Mouse (Mus musculus) ES-Bruce4 (cell line): ENCODE measurements around the gene Col13a1. TPM values are rescaled to one million over a fixed set of nuclear protein-coding genes. Genes with fewer than 3 reads are reported as not detected.

ENCODE experiments used
- H3K27ac ChIP-seq: 2 replicates; pipeline ENCODE4 v1.5.1; 2012; ENCODE audit warnings: low read length, inconsistent platforms; ENCODE audit not compliant: insufficient read depth
- H3K27me3 ChIP-seq: 2 replicates; pipeline ENCODE4 v1.6.1; 2012; ENCODE audit warnings: mild to moderate bottlenecking, low read length, inconsistent platforms; ENCODE audit not compliant: control insufficient read depth, poor library complexity, insufficient read depth, severe bottlenecking
- H3K36me3 ChIP-seq: 2 replicates; pipeline ENCODE4 v1.6.1; 2012; ENCODE audit warnings: inconsistent platforms, mild to moderate bottlenecking, low read length, moderate library complexity; ENCODE audit not compliant: control insufficient read depth, poor library complexity, insufficient read depth, severe bottlenecking
- H3K4me1 ChIP-seq: one replicate; pipeline ENCODE4 v1.8.1; 2011; ENCODE audit warnings: low read length; ENCODE audit not compliant: control insufficient read depth, insufficient read depth
- H3K4me3 ChIP-seq: 2 replicates; pipeline ENCODE4 v1.5.1; 2011; ENCODE audit warnings: low read depth, mild to moderate bottlenecking, low read length
- H3K9ac ChIP-seq: 2 replicates; pipeline ENCODE4 v1.6.1; 2012; ENCODE audit warnings: low read depth, mild to moderate bottlenecking, inconsistent platforms; ENCODE audit not compliant: poor library complexity, severe bottlenecking
- H3K9me3 ChIP-seq: replicated peaks from 2 replicates; pipeline ENCODE4 v1.6.1; 2012; ENCODE audit warnings: mild to moderate bottlenecking, low read length, inconsistent platforms; ENCODE audit not compliant: control insufficient read depth, poor library complexity, insufficient read depth, severe bottlenecking
- CTCF ChIP-seq: IDR thresholded peaks from one replicate; pipeline ENCODE4 v1.8.1; 2011; ENCODE audit warnings: low read depth, low read length
- EP300 ChIP-seq: IDR thresholded peaks from 2 replicates; pipeline ENCODE4 v1.6.1; 2011; ENCODE audit warnings: low read depth, low read length; ENCODE audit not compliant: insufficient read depth
- POLR2A ChIP-seq: IDR thresholded peaks from one replicate; pipeline ENCODE4 v1.8.1; 2011; ENCODE audit warnings: low read length; ENCODE audit not compliant: insufficient read depth
- polyA plus RNA-seq: library from polyadenylated mRNA; stranded (reverse); fragments of >200 nt; gene quantifications from 2 replicates; pipeline ENCODE4 v1.2.4, GENCODE M21; 2011; ENCODE audit warnings: low read depth; ENCODE audit not compliant: missing spikeins, insufficient read depth, insufficient read length

Gene Col13a1
- polyA plus RNA-seq, 1 experiment, result 1.0 TPM

GRCm38 (mm10) chr10:61852824-61853223 lies 126.1 kb downstream of the Col13a1 start:
- TF ChIP-seq EP300 (no peak), POLR2A (no peak), CTCF (no peak)
- Histone ChIP-seq H3K9me3 (no peaks in the 10 kb centered on the region), H3K9ac (no peak overlapping the region), H3K27ac (no peak overlapping the region), H3K27me3 (no peaks in the 10 kb centered on the region), H3K4me3 (no peak overlapping the region), H3K4me1 (peaks cover 2% of the 10 kb centered on the region), H3K36me3 (no peaks in the 10 kb centered on the region)

- no peaks in the 10 kb centered on the region for H3K36me3 ChIP-seq
- TF ChIP-seq CTCF (no peak), EP300 (no peak)
- no peak overlapping the region for H3K27ac ChIP-seq
These were observed 130.4 kb downstream of the Col13a1 start for GRCm38 (mm10) chr10:61848553-61848952.

GRCm38 (mm10) chr10:61845476-61845875 lies 133.4 kb downstream of the Col13a1 start:
- no peaks in the 10 kb centered on the region for H3K27me3 ChIP-seq
- H3K9me3 ChIP-seq, result no peaks in the 10 kb centered on the region
- no peak overlapping the region for H3K9ac ChIP-seq
- no peak overlapping the region for H3K27ac ChIP-seq
- H3K36me3 ChIP-seq, result no peaks in the 10 kb centered on the region
- H3K4me1 ChIP-seq, result no peaks in the 10 kb centered on the region
- no peak overlapping the region for H3K4me3 ChIP-seq
- TF ChIP-seq CTCF, result no peak
- no peak for TF ChIP-seq EP300
- TF ChIP-seq POLR2A, result no peak

More at GRCm38 (mm10) chr10:61848553-61848952, 130.4 kb downstream of the Col13a1 start:
- no peak overlapping the region for H3K9ac ChIP-seq
- H3K27me3 ChIP-seq, result no peaks in the 10 kb centered on the region
- H3K9me3 ChIP-seq, result no peaks in the 10 kb centered on the region
- no peak overlapping the region for H3K4me3 ChIP-seq
- H3K4me1 ChIP-seq, result no peaks in the 10 kb centered on the region

- H3K27ac ChIP-seq, result no peak overlapping the region
- H3K4me1 ChIP-seq, result no peaks in the 10 kb centered on the region
- H3K36me3 ChIP-seq, result no peaks in the 10 kb centered on the region
- no peak overlapping the region for H3K4me3 ChIP-seq
- no peaks in the 10 kb centered on the region for H3K27me3 ChIP-seq
- TF ChIP-seq CTCF (no peak), POLR2A (no peak), EP300 (no peak)
- H3K9ac ChIP-seq, result no peak overlapping the region
- no peaks in the 10 kb centered on the region for H3K9me3 ChIP-seq
These were observed 134.4 kb downstream of the Col13a1 start for GRCm38 (mm10) chr10:61844475-61844874.

GRCm38 (mm10) chr10:61842261-61842660 lies 136.6 kb downstream of the Col13a1 start:
- Histone ChIP-seq H3K36me3 (no peaks in the 10 kb centered on the region), H3K4me1 (no peaks in the 10 kb centered on the region), H3K9ac (no peak overlapping the region), H3K27me3 (no peaks in the 10 kb centered on the region), H3K9me3 (no peaks in the 10 kb centered on the region), H3K27ac (no peak overlapping the region), H3K4me3 (no peak overlapping the region)
- TF ChIP-seq CTCF (no peak), EP300 (no peak), POLR2A (no peak)

GRCm38 (mm10) chr10:61839326-61839725 lies 139.6 kb downstream of the Col13a1 start:
- Histone ChIP-seq H3K4me3 (no peak overlapping the region), H3K9me3 (no peaks in the 10 kb centered on the region), H3K4me1 (no peaks in the 10 kb centered on the region), H3K36me3 (no peaks in the 10 kb centered on the region), H3K9ac (no peak overlapping the region), H3K27me3 (no peaks in the 10 kb centered on the region), H3K27ac (no peak overlapping the region)
- TF ChIP-seq POLR2A (no peak), CTCF (no peak), EP300 (no peak)

GRCm38 (mm10) chr10:61838769-61839168 lies 140.1 kb downstream of the Col13a1 start:
- Histone ChIP-seq H3K9me3 (no peaks in the 10 kb centered on the region), H3K4me1 (no peaks in the 10 kb centered on the region), H3K27ac (no peak overlapping the region), H3K36me3 (no peaks in the 10 kb centered on the region), H3K9ac (no peak overlapping the region), H3K27me3 (no peaks in the 10 kb centered on the region), H3K4me3 (no peak overlapping the region)
- TF ChIP-seq CTCF, result peak; percentile 91
- TF ChIP-seq EP300, result no peak
